Mouse (Mus musculus): ENCODE measurements around the gene Nlgn1.

DNA sequence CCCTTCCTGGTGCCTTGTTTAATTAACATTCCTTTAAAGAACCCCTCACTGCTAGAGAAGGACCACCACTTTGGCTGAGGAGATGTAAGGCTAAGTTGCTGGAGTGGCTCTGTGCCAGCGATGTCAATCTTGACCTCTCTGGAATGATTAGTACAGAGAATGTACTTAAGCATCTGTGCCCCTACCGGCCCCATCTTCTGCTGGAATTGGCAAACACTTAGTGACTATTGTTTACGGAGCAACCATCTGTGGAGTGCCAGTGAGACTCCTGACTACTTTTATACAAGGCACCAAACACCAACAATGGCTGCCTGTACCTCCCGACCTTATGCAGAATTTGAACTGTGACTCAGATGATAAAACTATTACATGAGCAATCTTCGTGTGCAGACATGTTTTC is 186.8 kb downstream of the Nlgn1 start:
- TF ChIP-seq CTCF (IDR thresholded peaks at IDR 0.05; ENCODE audit: low read depth, low read length) (no peak), EP300 (IDR thresholded peaks at IDR 0.05; ENCODE audit: insufficient read depth, low read depth, low read length) (no peak)

All from ES-Bruce4 (cell line).